Comparison of ENCODE assay signal across 15 mouse cellular contexts in genomic region chr4:130549189-130549588, GRCm38 (mm10). TPM values are rescaled to one million over a fixed set of nuclear protein-coding genes. Genes with fewer than 3 reads are reported as not detected.
A peak's percentile ranks its signal among the peaks of the same experiment; 100 is the strongest.
DNase-seq lines count a peak whose midpoint lies in the region; ATAC-seq and TF ChIP-seq lines count a peak whose summit lies in the region.
"Had no signal": no experiment of that assay in that cellular context is flagged by ENCODE, and none has a peak within 500 bp of the region (broad histone marks: within the 10 kb centered on the region; RNA-seq: fewer than 3 reads in every experiment).

No protein-coding gene starts in this region.

- 87% methylated on average over 8 of the region's 8 CpGs for WGBS in hindbrain, embryonic 10.5 days
- WGBS in hindbrain, embryonic 16.5 days = 85% methylated on average over 8 of the region's 8 CpGs
- WGBS in hindbrain, embryonic 12.5 days = 88% methylated on average over 8 of the region's 8 CpGs
- 88% methylated on average over 8 of the region's 8 CpGs for WGBS in stomach, postnatal 0 days

- no peak overlapping the region for H3K4me3 ChIP-seq in hindbrain, embryonic 10.5 days
- no peak overlapping the region for H3K4me3 ChIP-seq in hindbrain, embryonic 16.5 days (ENCODE audit: low read length)
- H3K4me3 ChIP-seq in testis, adult 2 months (ENCODE audit: control insufficient read depth, low read depth, low read length) = no peak overlapping the region
- H3K4me3 ChIP-seq in hindbrain, embryonic 12.5 days = no peak overlapping the region
- no peak overlapping the region for H3K4me3 ChIP-seq in stomach, postnatal 0 days (ENCODE audit: low read depth, low read length)
- H3K4me3 ChIP-seq: liver, embryonic 15.5 days; myocyte had no signal

- 0 out of 2 replicates have a peak, but pooled peaks cover 3% of the 10 kb centered on the region for H3K9me3 ChIP-seq in hindbrain, embryonic 10.5 days
- no peaks in the 10 kb centered on the region for H3K9me3 ChIP-seq in hindbrain, embryonic 16.5 days (ENCODE audit: control insufficient read depth, low read length)
- no peaks in the 10 kb centered on the region for H3K9me3 ChIP-seq in hindbrain, embryonic 12.5 days (replicated peaks)
- no peaks in the 10 kb centered on the region for H3K9me3 ChIP-seq in stomach, postnatal 0 days (ENCODE audit: control insufficient read depth, low read length)
- H3K9me3 ChIP-seq: liver, embryonic 15.5 days had no signal

- no peak overlapping the region for H3K9ac ChIP-seq in hindbrain, embryonic 16.5 days (ENCODE audit: low read depth, low read length)
- H3K9ac ChIP-seq in hindbrain, embryonic 12.5 days = no peak overlapping the region
- H3K9ac ChIP-seq in stomach, postnatal 0 days (ENCODE audit: low read length) = no peak overlapping the region
- H3K9ac ChIP-seq: liver, embryonic 15.5 days had no signal

- TF ChIP-seq EP300 in stomach, postnatal 0 days (optimal IDR thresholded peaks at IDR 0.05) = no peak

- peak; percentile 79; the same call in 1 of the 2 replicates for TF ChIP-seq CTCF in testis, adult 2 months (IDR thresholded peaks at IDR 0.05; ENCODE audit: control insufficient read depth, insufficient read depth, insufficient replicate concordance, low read depth, low read length)
- peak; percentile 53 for TF ChIP-seq CTCF in stomach, postnatal 0 days (IDR thresholded peaks at IDR 0.05; ENCODE audit: low read depth)

- ATAC-seq in hindbrain, embryonic 16.5 days = no peak
- ATAC-seq in hindbrain, embryonic 12.5 days (ENCODE audit: low FRiP score) = no peak
- no peak for ATAC-seq in stomach, postnatal 0 days (ENCODE audit: low FRiP score, low TSS enrichment)
- ATAC-seq: CD4-positive, CD25-positive, alpha-beta regulatory T cell, adult 4 months had no signal

- no peaks in the 10 kb centered on the region for H3K27me3 ChIP-seq in hindbrain, embryonic 10.5 days (ENCODE audit: insufficient read depth, poor library complexity, severe bottlenecking)
- H3K27me3 ChIP-seq in hindbrain, embryonic 16.5 days (replicated peaks; ENCODE audit: control insufficient read depth, insufficient read depth, low read length) = no peaks in the 10 kb centered on the region
- no peaks in the 10 kb centered on the region for H3K27me3 ChIP-seq in testis, adult 2 months (ENCODE audit: control insufficient read depth, insufficient read depth, low read length)
- H3K27me3 ChIP-seq in hindbrain, embryonic 12.5 days = no peaks in the 10 kb centered on the region
- H3K27me3 ChIP-seq in stomach, postnatal 0 days (ENCODE audit: control insufficient read depth, insufficient read depth, low read length) = no peaks in the 10 kb centered on the region

- no peak overlapping the region for H3K4me2 ChIP-seq in hindbrain, embryonic 16.5 days (ENCODE audit: low read length)
- no peak overlapping the region for H3K4me2 ChIP-seq in hindbrain, embryonic 12.5 days (replicated peaks)
- no peak overlapping the region for H3K4me2 ChIP-seq in stomach, postnatal 0 days (replicated peaks; ENCODE audit: low read depth)
- H3K4me2 ChIP-seq: liver, embryonic 15.5 days had no signal

- TF ChIP-seq POLR2A in testis, adult 2 months (IDR thresholded peaks at IDR 0.05; ENCODE audit: control insufficient read depth, low read depth, low read length) = no peak

- peaks cover 90% of the 10 kb centered on the region for H3K4me1 ChIP-seq in hindbrain, embryonic 10.5 days (replicated peaks)
- H3K4me1 ChIP-seq in hindbrain, embryonic 16.5 days (ENCODE audit: control insufficient read depth, insufficient read depth, low read depth, low read length) = peaks cover 41% of the 10 kb centered on the region
- H3K4me1 ChIP-seq in testis, adult 2 months (ENCODE audit: control insufficient read depth, insufficient read depth, low read length) = peaks cover 5% of the 10 kb centered on the region
- peaks cover 80% of the 10 kb centered on the region for H3K4me1 ChIP-seq in hindbrain, embryonic 12.5 days
- no peaks in the 10 kb centered on the region for H3K4me1 ChIP-seq in stomach, postnatal 0 days (replicated peaks; ENCODE audit: control insufficient read depth, insufficient read depth)

- peak overlapping the region; percentile 76 for H3K27ac ChIP-seq in hindbrain, embryonic 10.5 days
- H3K27ac ChIP-seq in hindbrain, embryonic 16.5 days (ENCODE audit: low read depth, low read length) = no peak overlapping the region
- H3K27ac ChIP-seq in testis, adult 2 months (ENCODE audit: control insufficient read depth, insufficient read depth, low read depth, low read length) = no peak overlapping the region
- H3K27ac ChIP-seq in hindbrain, embryonic 12.5 days = peak overlapping the region; percentile 19; the same call in 1 of the 2 replicates
- H3K27ac ChIP-seq in stomach, postnatal 0 days (replicated peaks) = no peak overlapping the region
- H3K27ac ChIP-seq: liver, embryonic 15.5 days had no signal

- DNase-seq in hindbrain, embryonic 10.5 days (ENCODE audit: low spot score) = no peak
- DNase-seq in testis, postnatal 10 days (ENCODE audit: low spot score) = no peak
- DNase-seq in stomach, postnatal 0 days (ENCODE audit: low spot score) = no peak
- no peak for DNase-seq in urinary bladder, postnatal 4 days (ENCODE audit: low spot score in 2 of 2)
- DNase-seq in retina, embryonic 14.5 days (ENCODE audit: low spot score) = no peak
- DNase-seq: adrenal gland, adult 2 months; embryo, embryonic 11 days; heart, postnatal 14 days; right cerebral cortex, postnatal 4 days had no signal

- H3K36me3 ChIP-seq in hindbrain, embryonic 10.5 days = peaks cover 9% of the 10 kb centered on the region
- no peaks in the 10 kb centered on the region for H3K36me3 ChIP-seq in hindbrain, embryonic 16.5 days (ENCODE audit: control insufficient read depth, insufficient read depth, low read length)
- H3K36me3 ChIP-seq in testis, adult 2 months (ENCODE audit: control insufficient read depth, insufficient read depth, low read length) = no peaks in the 10 kb centered on the region
- H3K36me3 ChIP-seq in hindbrain, embryonic 12.5 days = no peaks in the 10 kb centered on the region
- H3K36me3 ChIP-seq in stomach, postnatal 0 days (ENCODE audit: control insufficient read depth, insufficient read depth, low read length) = no peaks in the 10 kb centered on the region
- H3K36me3 ChIP-seq: liver, embryonic 15.5 days had no signal

RNA-seq across cellular contexts. Expression of gene Nkain1, which starts 24.8 kb away (rescaled TPM):
- polyA plus RNA-seq in hindbrain, embryonic 10.5 days (2016; fragmentation: Nextera tagmentation; extraction: Ambion mirVana) = 5.9 and 14.4 TPM in 2 replicates
- 2.4 and 6.6 TPM in 2 replicates for polyA plus RNA-seq in hindbrain, embryonic 16.5 days (2015; fragmentation: Nextera tagmentation; extraction: Ambion mirVana)
- polyA plus RNA-seq in testis, adult 2 months (2012; rRNA removed) = 12.3 and 13.1 TPM in 2 replicates
- 13.9 and 16.2 TPM in 2 replicates for polyA plus RNA-seq in hindbrain, embryonic 12.5 days (2016; fragmentation: Nextera tagmentation; extraction: Ambion mirVana)
- polyA plus RNA-seq in stomach, postnatal 0 days (2015; fragmentation: Nextera tagmentation; extraction: Ambion mirVana) = 0.18 and 0.24 TPM in 2 replicates
- polyA plus RNA-seq: CD4-positive, CD25-positive, alpha-beta regulatory T cell, adult 4 months; liver, embryonic 15.5 days had no signal

Comparison
In these comparisons a context has a peak if more than half of its experiments do, and no peak if none do; other contexts are left out.
1. H3K27ac ChIP-seq: peak in hindbrain, embryonic 10.5 days (single experiment) and hindbrain, embryonic 12.5 days (single experiment); none in hindbrain, embryonic 16.5 days (single experiment), testis, adult 2 months (single experiment) and stomach, postnatal 0 days (single experiment).